Mouse (Mus musculus) neural tube, embryonic 13.5 days (tissue): Measurements from ENCODE around the gene Lhfp. TPM values are rescaled to one million over a fixed set of nuclear protein-coding genes. Genes with fewer than 3 reads are reported as not detected.
"Not testable (repeated sequence)": the region's sequence is repeated elsewhere in the genome, so short reads cannot be mapped to it uniquely, and the experiment has no call there.

Experiments used
- ATAC-seq: fragments of 200-750 bp; cut with Nextera tagmentation; 2 replicates; pipeline ENCODE4 v1.8.0; 2017; ENCODE audit warnings: low read depth, mild to moderate bottlenecking, moderate TSS enrichment, moderate library complexity
- H3K27ac ChIP-seq: fragments of 300-500 bp; sonication (generic); replicated peaks from 2 replicates; pipeline ENCODE4 v1.5.1; 2015; ENCODE audit warnings: moderate library complexity, mild to moderate bottlenecking, inconsistent platforms
- H3K27me3 ChIP-seq: fragments of 300-500 bp; sonication (generic); 2 replicates; pipeline ENCODE4 v1.6.1; 2015; ENCODE audit warnings: mild to moderate bottlenecking, inconsistent platforms
- H3K36me3 ChIP-seq: fragments of 300-500 bp; sonication (generic); 2 replicates; pipeline ENCODE4 v1.6.1; 2015; ENCODE audit warnings: mild to moderate bottlenecking, inconsistent platforms
- H3K4me1 ChIP-seq: fragments of 300-500 bp; sonication (generic); replicated peaks from 2 replicates; pipeline ENCODE4 v1.6.1; 2015; ENCODE audit warnings: inconsistent platforms
- H3K4me2 ChIP-seq: fragments of 300-500 bp; sonication (generic); 2 replicates; pipeline ENCODE4 v1.6.1; 2015; ENCODE audit warnings: inconsistent platforms, mild to moderate bottlenecking, moderate library complexity
- H3K4me3 ChIP-seq: fragments of 300-500 bp; sonication (generic); 2 replicates; pipeline ENCODE4 v1.5.1; 2015; ENCODE audit warnings: mild to moderate bottlenecking, inconsistent platforms
- H3K9ac ChIP-seq: fragments of 300-500 bp; sonication (generic); 2 replicates; pipeline ENCODE4 v1.6.1; 2015; ENCODE audit warnings: moderate library complexity, mild to moderate bottlenecking, inconsistent platforms
- H3K9me3 ChIP-seq: fragments of 300-500 bp; sonication (generic); 2 replicates; pipeline ENCODE4 v1.6.1; 2016; ENCODE audit warnings: inconsistent platforms
- WGBS: fragments of 180-500 bp; shearing (Covaris S2); methylation state at CpG from one replicate; pipeline ENCODE4 v1.1.7; 2015; 5-methylcytosine and 5-hydroxymethylcytosine counted together
- polyA plus RNA-seq: library from polyadenylated mRNA; unstranded; fragments of >200 nt; fragmentation: Nextera tagmentation; extraction: Ambion mirVana; gene quantifications from 2 replicates; pipeline ENCODE4 v1.2.1, GENCODE M21; 2015

Gene Lhfp
- polyA plus RNA-seq, 1 experiment from 2014 or later: 62.5 TPM

DNA sequence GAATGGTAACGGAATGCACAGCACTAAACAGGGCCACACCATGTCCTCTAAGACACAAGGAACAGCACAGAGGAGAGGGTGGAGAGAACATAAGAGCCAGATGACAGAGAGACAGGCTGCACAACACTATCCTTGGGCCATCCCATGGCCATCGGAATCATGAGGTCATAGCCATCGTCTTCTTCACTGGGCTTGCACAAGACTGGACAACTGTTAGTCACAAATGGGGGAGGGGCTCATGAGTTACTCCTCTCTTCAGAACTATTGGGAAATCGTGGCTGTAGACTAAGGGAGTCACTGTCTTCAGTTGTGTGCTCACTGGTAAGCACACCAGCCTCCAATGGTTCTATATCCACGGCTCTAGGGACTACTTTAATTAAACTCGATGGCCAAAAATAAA is 224.8 kb downstream of the Lhfp start:
- ATAC-seq: no peak
- Histone ChIP-seq H3K4me1 (peaks cover 6% of the 10 kb centered on the region; the same call in 1 of the 2 replicates), H3K27ac (no peak overlapping the region), H3K4me2 (no peak overlapping the region), H3K9me3 (no peaks in the 10 kb centered on the region), H3K27me3 (no peaks in the 10 kb centered on the region), H3K4me3 (no peak overlapping the region), H3K36me3 (no peaks in the 10 kb centered on the region), H3K9ac (no peak overlapping the region)
- 90% methylated on average over 6 of the region's 6 CpGs for WGBS

DNA sequence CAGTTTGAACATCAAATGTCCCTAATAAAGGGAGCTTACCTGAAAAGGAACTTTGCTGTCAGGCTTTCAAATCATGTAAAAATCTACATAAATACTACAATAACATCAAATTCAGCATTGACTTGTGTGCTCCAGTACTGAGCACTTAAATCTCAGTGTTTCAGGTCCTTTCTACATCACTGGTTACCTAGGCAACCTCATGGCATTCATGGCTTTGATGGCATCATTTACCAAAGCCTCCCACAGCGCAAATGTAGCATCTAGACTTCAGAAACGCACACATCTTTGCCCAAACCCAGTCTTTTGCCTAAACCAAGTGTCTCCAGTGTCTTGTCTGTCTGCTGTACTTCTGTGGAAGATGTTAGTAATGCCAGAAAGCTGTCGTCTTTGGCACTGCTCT is 225.7 kb downstream of the Lhfp start:
- no peak overlapping the region for H3K4me2 ChIP-seq
- 64% methylated on average over 3 of the region's 3 CpGs for WGBS
- ATAC-seq: no peak
- H3K27ac ChIP-seq: no peak overlapping the region
- no peak overlapping the region for H3K4me3 ChIP-seq
- H3K4me1 ChIP-seq: peaks cover 6% of the 10 kb centered on the region; the same call in 1 of the 2 replicates
- no peak overlapping the region for H3K9ac ChIP-seq
- no peaks in the 10 kb centered on the region for H3K27me3 ChIP-seq
- no peaks in the 10 kb centered on the region for H3K9me3 ChIP-seq
- no peaks in the 10 kb centered on the region for H3K36me3 ChIP-seq

DNA sequence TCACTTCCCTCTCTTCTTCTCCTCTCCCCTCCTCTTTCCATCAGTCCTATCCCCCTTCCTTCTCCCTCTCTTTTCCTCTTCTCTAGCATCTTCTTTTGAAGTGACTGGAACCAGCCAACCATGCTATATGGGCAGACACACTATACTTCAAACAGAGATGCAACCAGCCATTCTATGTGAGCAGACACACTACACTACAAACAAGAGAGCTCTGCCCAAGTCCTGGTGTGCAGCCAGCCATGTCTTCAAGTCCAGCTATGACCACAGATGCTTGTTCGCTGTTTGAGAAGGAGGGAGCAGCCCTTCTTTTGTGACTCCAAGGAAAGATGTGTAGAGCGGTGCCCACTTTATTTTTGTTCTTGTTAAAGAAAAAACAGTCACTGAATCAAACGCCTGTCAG is 231.9 kb downstream of the Lhfp start:
- H3K27ac ChIP-seq: no peak overlapping the region
- H3K4me1 ChIP-seq: no peaks in the 10 kb centered on the region
- no peaks in the 10 kb centered on the region for H3K27me3 ChIP-seq
- WGBS: 89% methylated on average over 3 of the region's 3 CpGs
- no peak for ATAC-seq
- H3K9ac ChIP-seq: no peak overlapping the region
- H3K4me3 ChIP-seq: no peak overlapping the region
- no peaks in the 10 kb centered on the region for H3K36me3 ChIP-seq
- no peak overlapping the region for H3K4me2 ChIP-seq
- no peaks in the 10 kb centered on the region for H3K9me3 ChIP-seq

DNA sequence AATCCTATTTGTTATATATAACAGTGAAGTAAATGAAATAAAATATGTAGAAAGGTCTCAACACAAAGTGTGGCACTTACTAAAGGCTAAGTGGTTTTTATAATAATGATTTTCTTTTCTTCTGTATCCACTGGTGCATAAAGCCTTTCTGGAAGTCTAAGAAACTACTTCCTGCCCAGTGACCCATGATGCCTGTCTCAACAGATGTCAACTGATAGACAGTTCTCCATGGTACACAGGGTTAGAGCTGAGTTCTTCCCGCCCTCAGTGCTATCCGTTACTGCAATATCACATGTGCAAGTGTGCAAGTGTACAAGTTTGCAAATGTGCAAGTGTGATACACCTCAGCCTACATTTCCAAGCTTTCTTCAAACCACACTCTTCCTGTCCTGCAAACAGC is 236.7 kb downstream of the Lhfp start:
- no peaks in the 10 kb centered on the region for H3K36me3 ChIP-seq
- H3K27me3 ChIP-seq: no peaks in the 10 kb centered on the region
- H3K9ac ChIP-seq: no peak overlapping the region
- H3K27ac ChIP-seq: no peak overlapping the region
- no peak overlapping the region for H3K4me2 ChIP-seq
- no peak overlapping the region for H3K4me3 ChIP-seq
- no peaks in the 10 kb centered on the region for H3K4me1 ChIP-seq
- 88% methylated on average over 2 of the region's 2 CpGs for WGBS
- no peak for ATAC-seq
- H3K9me3 ChIP-seq: 0 out of 2 replicates have a peak, but pooled peaks cover under 1% of the 10 kb centered on the region

DNA sequence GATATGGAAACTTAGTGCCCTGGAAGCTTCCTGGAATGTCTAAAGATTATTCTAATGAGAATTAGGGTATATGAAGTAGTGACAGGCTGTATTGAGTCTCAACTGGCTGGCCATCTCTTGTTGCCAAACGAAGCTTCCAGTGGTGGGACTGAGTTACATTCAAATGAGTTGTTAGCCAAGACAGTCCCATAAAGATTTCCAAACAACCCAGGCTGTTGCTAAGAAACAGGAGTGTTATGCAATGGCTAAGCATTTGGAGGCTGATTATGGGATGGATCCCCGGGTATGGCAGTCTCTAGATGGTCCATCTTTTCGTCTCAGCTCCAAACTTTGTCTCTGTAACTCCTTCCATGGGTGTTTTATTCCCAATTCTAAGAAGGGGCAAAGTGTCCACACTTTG is 240.7 kb downstream of the Lhfp start:
- H3K4me2 ChIP-seq, H3K4me1 ChIP-seq, H3K27ac ChIP-seq, H3K9me3 ChIP-seq, H3K4me3 ChIP-seq, H3K36me3 ChIP-seq, H3K27me3 ChIP-seq, H3K9ac ChIP-seq, ATAC-seq: not testable (repeated sequence)
- 70% methylated on average over 3 of the region's 3 CpGs for WGBS

DNA sequence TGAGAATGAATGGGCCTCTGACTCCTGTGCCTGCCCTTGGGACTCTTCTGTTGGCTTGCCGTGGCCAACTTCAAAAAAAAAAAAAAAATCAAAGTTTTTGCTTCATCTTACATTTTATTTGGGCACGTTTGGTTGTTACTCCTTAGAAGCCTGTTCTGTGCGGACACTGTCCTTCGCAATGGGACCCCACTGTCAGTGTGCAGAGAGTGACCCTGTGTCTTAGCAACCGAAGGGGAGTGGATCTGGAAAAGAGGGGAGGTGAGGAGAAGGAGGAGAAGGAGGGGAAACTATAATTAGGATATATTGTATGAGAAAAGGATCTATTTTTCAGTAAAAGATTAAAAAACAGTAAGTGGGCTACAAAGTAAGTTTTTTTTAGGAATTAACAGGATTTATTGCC is 242.7 kb downstream of the Lhfp start:
- no peak overlapping the region for H3K4me3 ChIP-seq
- H3K4me1 ChIP-seq: peaks cover 8% of the 10 kb centered on the region
- H3K36me3 ChIP-seq: no peaks in the 10 kb centered on the region
- H3K27me3 ChIP-seq: no peaks in the 10 kb centered on the region
- H3K4me2 ChIP-seq: no peak overlapping the region
- no peak overlapping the region for H3K27ac ChIP-seq
- 0 out of 2 replicates have a peak, but pooled peaks cover 6% of the 10 kb centered on the region for H3K9me3 ChIP-seq
- H3K9ac ChIP-seq: no peak overlapping the region
- 92% methylated on average over 5 of the region's 5 CpGs for WGBS
- ATAC-seq: no peak

DNA sequence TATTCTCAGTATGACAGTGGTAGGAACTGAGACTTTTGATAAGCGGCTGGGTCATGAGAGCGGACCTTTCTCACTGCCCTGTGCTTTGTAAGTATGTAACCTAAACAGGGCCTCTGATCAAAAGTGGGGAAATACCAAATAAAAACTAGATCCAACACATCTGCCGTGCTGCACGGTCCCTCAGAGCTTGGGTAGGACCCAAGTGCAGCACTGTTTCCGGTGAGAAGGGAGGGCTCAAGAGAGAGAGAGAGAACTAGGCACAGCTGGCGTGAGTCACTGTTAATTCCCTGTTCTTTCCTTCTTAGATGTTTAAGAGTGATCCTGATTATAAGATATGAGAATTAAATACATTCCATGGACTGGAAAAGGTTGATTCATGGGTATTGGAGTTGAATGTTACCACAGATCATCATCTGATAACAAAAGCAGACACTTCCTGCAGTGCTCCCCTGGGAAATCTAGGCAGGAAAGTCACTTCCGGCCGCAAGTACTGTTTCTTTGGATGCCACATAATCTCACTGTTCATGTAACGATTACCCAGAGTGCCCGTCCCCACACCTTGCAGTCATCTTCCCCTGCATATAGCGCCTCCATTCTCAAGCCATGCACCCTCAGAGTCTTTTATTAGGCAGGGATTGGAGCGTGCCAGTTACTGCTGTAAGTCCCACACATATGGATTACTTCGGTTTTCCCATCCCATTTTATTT is 243.3 kb downstream of the Lhfp start:
- H3K9me3 ChIP-seq: 0 out of 2 replicates have a peak, but pooled peaks cover 6% of the 10 kb centered on the region
- H3K27ac ChIP-seq: no peak overlapping the region
- no peaks in the 10 kb centered on the region for H3K36me3 ChIP-seq
- no peak overlapping the region for H3K4me2 ChIP-seq
- no peak overlapping the region for H3K4me3 ChIP-seq
- WGBS: 88% methylated on average over 13 of the region's 13 CpGs
- peaks cover 14% of the 10 kb centered on the region for H3K4me1 ChIP-seq
- no peaks in the 10 kb centered on the region for H3K27me3 ChIP-seq
- H3K9ac ChIP-seq: no peak overlapping the region
- ATAC-seq: no peak

DNA sequence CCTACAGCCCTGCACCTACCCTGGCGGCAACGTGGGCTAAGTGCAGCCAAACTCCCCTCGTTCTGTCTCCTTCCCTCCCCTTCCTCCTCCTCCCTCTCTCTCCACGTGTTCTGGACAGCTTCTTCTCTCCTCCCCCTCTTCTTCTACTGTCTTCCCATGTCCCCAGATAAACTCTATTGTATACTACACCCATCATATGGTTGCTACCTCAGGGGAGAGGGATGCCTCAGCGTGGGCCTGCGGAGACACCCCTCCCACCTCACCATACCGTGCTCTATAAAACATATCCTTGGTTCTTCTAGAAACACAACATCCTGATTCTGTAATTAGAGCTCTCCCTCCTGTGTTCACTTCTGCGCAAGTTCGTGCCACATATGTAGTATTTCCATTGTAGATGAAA is 247.3 kb downstream of the Lhfp start:
- no peak overlapping the region for H3K4me2 ChIP-seq
- WGBS: 59% methylated on average over 9 of the region's 9 CpGs
- no peaks in the 10 kb centered on the region for H3K27me3 ChIP-seq
- no peak overlapping the region for H3K27ac ChIP-seq
- peak; percentile 48 for ATAC-seq
- H3K4me1 ChIP-seq: peaks cover 26% of the 10 kb centered on the region
- H3K9me3 ChIP-seq: no peaks in the 10 kb centered on the region
- H3K9ac ChIP-seq: no peak overlapping the region
- H3K4me3 ChIP-seq: no peak overlapping the region
- no peaks in the 10 kb centered on the region for H3K36me3 ChIP-seq

DNA sequence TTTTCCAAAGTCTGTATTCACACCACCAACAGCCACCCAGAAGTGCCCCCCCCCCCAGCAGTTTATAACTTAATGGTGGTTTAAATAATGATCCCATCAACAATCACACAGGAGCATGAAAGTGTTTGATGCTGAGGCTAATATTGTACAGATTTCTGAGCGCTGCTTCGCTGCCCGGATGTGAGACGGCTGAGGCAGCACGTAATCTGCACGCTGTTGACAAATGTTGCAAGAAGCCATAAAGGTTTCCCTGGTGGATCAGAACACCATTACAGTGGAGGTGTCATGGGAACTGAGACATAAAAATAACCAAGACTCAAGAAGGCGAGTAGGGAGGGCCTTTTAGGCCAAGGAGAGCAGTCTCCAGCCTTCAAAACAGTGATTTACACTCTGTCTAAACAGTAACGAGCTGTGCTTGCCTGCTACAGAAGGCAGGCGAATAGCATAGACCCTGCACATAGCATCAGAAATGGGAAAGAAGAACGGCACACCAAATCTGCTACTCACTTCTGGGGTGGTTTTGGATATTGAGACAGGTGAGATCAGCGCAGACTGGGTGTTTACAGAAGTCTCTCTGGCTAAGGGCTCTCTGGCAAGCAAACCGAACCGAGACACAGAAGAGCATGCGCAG is 248.4 kb downstream of the Lhfp start:
- peak overlapping the region; percentile 69 for H3K27ac ChIP-seq
- no peaks in the 10 kb centered on the region for H3K9me3 ChIP-seq
- peak; percentile 67; the same call in 1 of the 2 replicates for ATAC-seq
- 50% methylated on average over 14 of the region's 14 CpGs for WGBS
- H3K4me2 ChIP-seq: peak overlapping the region; percentile 26
- H3K36me3 ChIP-seq: no peaks in the 10 kb centered on the region
- no peak overlapping the region for H3K4me3 ChIP-seq
- H3K4me1 ChIP-seq: peaks cover 27% of the 10 kb centered on the region
- H3K9ac ChIP-seq: 0 out of 2 replicates have a peak overlapping the region, but pooled peaks have one; percentile 22
- H3K27me3 ChIP-seq: no peaks in the 10 kb centered on the region

DNA sequence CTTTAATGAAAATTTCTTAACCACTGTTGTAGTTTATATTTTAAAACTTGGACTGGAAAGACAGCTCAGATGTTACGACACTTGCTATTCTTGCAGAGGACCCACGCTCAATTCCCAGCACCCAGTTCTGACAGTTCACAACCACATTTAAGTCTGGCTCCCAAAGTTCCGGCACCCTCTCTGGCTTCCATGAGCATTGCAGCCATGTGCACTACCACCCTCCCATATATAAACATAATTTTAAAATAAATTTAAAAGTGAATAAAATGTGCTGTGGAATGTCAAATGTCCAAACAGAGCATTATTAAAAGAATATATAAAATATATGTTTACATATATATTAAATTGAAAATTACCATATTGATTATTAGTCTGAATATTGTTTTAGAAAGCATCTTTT is 249.9 kb downstream of the Lhfp start:
- WGBS: 95% methylated on average over 3 of the region's 3 CpGs
- no peaks in the 10 kb centered on the region for H3K27me3 ChIP-seq
- no peaks in the 10 kb centered on the region for H3K36me3 ChIP-seq
- H3K4me2 ChIP-seq: no peak overlapping the region
- no peak overlapping the region for H3K4me3 ChIP-seq
- H3K9ac ChIP-seq: no peak overlapping the region
- no peaks in the 10 kb centered on the region for H3K9me3 ChIP-seq
- ATAC-seq: no peak
- H3K4me1 ChIP-seq: peaks cover 31% of the 10 kb centered on the region
- no peak overlapping the region for H3K27ac ChIP-seq

DNA sequence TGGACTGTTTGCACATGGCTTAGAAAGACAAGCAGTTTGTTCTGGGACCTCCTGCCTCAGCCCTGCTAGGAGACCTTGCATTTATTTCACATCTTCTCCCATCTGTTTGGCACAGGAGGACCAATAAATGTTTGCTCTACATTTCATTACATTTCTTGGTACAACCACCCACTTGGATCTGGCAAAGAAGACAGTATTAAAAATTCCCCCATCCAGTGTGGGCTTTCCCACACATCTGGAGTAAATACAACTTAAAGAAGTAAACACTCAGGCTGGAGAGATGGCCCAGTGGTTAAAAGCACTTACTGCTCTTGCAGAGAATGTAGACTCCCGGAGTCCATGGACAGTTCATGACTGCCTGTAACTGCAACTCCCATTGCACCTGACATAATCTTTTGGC is 250.6 kb downstream of the Lhfp start:
- H3K9ac ChIP-seq: no peak overlapping the region
- H3K27me3 ChIP-seq: no peaks in the 10 kb centered on the region
- WGBS: 87% methylated on average over 1 of the region's 1 CpGs
- H3K4me2 ChIP-seq: no peak overlapping the region
- H3K27ac ChIP-seq: no peak overlapping the region
- ATAC-seq: no peak
- no peaks in the 10 kb centered on the region for H3K9me3 ChIP-seq
- H3K4me3 ChIP-seq: no peak overlapping the region
- peaks cover 31% of the 10 kb centered on the region for H3K4me1 ChIP-seq
- no peaks in the 10 kb centered on the region for H3K36me3 ChIP-seq

DNA sequence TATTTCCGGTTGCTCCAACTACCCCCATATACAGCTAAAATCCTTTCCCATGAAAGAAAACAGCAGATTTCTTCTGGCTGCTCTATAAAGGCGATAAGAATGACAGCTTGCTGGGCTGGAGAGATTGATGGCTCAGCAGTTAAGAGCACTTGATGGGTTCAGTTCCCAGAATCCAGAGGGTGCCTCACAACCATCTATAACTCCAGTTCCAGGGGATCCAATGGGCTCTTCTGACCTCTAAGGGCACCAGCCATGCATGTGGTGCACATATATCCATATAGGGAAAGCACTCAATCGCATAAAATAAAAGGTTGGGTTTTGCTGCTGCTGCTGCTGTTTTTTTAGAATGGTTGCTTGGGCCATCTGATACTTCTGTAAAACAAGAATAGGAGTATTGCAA is 251.1 kb downstream of the Lhfp start:
- Histone ChIP-seq H3K9ac (no peak overlapping the region), H3K9me3 (no peaks in the 10 kb centered on the region), H3K27ac (no peak overlapping the region), H3K36me3 (no peaks in the 10 kb centered on the region), H3K4me1 (peaks cover 31% of the 10 kb centered on the region), H3K4me3 (no peak overlapping the region), H3K27me3 (no peaks in the 10 kb centered on the region), H3K4me2 (no peak overlapping the region)
- ATAC-seq: no peak
- 71% methylated on average over 3 of the region's 3 CpGs for WGBS

DNA sequence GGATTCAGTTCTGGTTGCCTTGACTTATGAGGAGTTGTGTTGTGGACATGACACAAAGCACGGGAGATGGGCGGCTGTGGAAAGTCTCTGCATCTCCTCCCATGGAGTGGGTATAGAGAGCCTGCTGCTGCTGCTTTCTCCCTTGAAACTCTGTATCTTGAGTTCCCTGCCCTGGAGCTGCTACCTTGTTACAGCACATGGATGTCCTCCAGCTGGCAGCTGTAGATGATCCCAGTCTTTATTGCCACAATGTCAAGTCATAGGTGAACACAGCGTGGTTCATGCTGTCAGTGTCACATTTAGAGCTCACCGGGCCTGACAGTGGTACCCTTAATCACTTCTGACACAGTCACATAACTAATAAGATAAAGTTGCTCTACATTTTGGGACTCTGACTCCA is 251.7 kb downstream of the Lhfp start:
- no peak overlapping the region for H3K4me2 ChIP-seq
- no peak for ATAC-seq
- no peak overlapping the region for H3K9ac ChIP-seq
- 85% methylated on average over 4 of the region's 4 CpGs for WGBS
- no peaks in the 10 kb centered on the region for H3K36me3 ChIP-seq
- no peaks in the 10 kb centered on the region for H3K9me3 ChIP-seq
- H3K4me1 ChIP-seq: peaks cover 31% of the 10 kb centered on the region
- H3K4me3 ChIP-seq: no peak overlapping the region
- H3K27ac ChIP-seq: no peak overlapping the region
- H3K27me3 ChIP-seq: no peaks in the 10 kb centered on the region
